Mouse (Mus musculus) c-Kit-positive CD71-negative TER-119-negative erythroid progenitor cells, embryonic 14.5 days (primary cell): Measurements from ENCODE around the gene Wdr24.
"Not testable (repeated sequence)": the region's sequence is repeated elsewhere in the genome, so short reads cannot be mapped to it uniquely, and the experiment has no call there.

Experiments
- DNase-seq: peaks from one replicate; pipeline ENCODE4 v3.0.0-alpha.2; 2013; ENCODE audit warnings: low read depth

Wdr24 gene

DNA sequence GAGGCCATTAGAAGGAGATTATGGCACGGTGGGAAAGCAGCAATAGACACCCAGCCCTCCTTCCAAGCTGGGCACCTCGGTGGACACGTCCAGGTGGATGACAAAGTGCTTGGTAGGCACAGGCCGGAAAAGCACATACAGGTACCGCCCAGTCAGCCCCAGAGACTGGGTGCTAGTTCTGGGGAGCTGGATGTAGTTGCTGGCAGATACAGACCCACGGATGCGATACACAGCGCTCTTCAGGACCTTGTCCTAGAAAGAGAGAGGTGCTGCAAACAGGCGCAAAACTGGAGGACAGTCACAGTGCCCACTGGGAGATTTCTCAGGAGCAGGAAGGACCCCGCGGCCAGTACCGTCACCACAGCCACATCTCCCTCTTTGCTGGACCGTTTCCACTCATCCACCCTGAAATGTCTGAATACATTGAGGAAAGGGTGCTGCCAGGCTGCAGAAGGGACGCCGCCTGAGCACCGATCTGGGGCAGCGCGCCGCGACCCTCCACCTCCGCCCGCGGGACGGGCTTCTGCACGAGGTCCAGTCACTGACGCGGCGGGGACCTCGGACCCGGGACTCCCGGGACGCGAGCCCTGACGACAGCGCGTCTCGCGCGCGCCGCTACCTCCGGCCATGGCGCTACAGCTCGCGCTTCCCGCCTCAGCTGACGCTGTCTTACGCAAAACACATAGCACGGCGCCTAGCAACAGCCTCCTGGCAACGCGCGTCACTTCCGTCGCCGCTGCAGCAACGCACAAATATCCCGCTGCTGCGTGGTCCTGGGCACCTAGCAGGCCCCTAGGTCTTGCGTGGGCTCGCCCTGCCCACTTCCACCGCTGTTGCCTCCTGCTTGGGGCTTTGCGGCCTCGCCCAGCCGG lies 37.6 kb downstream of the Wdr24 start, which contains the start of gene Wdr90:
TSS of gene Wdr90 (minus strand) at position 670 of the 872 bp plus-strand sequence.
- DNase-seq = peak; percentile 81

DNA sequence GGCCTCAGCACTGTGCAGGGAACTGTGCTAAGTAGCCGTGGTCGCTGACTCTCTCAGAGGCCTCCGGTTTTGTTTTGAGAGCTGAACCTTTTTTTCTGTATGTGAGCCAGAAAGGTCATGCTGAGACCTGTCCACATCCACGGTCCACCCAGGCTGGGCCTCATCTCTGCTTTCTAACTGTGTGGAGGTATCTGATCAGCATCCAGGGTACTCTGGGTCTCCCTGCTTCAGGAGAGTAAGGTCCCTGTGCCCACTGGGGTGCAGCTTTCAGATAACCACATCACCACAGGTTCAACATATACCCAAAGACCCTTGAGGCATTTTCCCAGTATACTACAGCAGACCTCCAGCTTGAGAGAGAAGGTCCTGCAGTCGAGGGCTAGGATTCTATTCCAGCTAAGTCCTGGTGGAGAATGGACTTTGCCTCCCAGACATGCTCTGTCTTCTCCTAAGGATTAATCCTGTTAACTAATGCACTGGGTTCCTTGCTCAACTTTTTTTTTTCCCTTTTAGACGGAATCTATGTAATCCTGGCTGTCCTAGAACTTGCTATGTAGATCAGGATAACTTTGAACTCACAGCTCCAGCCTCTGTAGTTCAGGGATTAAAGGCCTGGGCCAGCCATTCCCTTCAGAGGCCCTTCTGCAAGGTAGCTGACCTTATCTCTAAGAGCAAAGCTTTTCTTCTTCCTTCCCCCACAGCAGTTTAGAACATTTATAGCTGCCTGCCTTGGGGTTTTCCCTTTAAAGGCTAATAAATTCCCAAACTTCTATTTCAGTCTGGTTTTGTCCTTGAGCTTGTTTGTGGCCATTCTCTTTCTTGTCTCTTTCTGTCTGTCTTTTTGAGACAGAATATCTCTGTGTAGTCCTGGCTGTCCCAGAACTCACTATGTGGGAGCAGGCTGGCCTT lies 38.5 kb downstream of the Wdr24 start:
- no peak for DNase-seq

DNA sequence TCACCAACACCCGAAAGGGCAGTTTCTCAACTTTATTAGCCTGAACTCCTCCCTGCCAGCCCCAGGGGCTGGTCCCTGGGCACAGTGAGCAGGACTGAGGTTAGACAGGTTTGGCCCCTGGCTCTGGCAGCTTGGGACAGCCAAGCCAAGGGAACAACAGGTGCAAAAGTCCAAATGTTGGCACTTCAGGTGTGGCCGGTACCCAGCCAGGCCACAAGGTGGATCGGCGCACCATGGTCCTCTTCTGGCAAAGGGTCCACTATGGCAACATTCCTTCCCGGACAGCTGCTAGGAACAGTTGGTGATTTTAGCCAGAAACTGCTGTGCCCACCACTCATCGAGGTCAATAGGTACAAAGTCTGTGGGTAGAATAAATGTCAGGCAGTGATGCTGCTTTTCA lies 40.3 kb downstream of the Wdr24 start:
- no peak for DNase-seq

DNA sequence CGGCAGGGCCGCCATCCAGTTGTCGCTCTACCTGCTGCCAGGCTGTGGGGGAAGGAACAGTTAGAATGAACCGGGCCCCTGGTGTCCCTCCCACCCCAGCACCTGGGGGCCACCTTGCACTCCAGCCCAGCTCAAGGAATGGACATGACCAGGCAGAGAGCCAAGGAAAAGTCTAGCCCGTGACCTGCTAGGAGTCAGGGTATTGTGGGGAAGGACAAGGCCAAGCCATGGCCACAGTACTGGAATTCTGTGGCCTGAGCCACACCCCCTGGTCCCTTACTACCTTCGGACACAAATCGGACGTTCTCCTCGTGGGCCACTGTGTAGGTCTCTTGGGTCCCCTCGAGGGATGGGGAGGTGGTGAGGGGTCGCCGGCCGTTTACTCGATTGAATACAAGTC lies 40.9 kb downstream of the Wdr24 start:
- no peak for DNase-seq

DNA sequence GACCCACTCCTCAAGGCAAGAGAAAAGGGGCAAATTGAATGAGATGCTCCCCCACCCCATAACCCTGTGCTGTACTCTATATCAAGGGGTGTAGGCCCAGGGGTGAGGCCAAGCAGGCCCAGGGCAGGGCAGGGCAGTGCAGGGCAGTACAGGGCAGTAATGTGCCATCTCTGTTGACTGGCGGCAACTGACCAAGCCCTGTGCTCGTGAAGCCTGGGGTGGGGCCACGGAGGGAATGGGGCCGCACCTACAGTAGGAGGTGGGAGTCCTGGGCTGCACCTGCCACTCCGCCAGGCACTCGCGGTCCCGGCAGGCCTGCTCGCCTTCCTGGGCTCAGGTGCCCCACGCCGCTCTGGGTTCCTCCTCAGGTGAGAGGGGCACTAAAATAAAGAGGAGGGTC lies 41.9 kb downstream of the Wdr24 start:
- no peak for DNase-seq

DNA sequence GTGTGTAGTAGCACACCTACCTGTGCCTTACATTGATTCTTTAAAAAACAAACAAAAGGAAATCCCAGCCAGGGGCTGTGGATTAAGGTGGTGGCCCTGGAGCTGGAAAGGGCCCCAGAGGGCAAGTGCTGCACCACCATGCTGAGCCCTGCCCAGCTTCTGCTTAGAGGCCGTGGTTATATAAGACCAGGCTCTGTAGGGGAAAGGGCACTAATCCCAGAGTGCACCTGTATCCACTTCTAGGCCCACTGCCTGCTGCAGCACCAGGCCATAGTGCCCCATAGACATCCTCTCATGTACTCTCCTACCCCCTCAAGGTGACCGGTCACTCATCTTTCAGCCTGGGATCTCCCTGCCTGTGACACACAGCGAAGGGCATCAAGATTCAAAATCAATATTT lies 42.7 kb downstream of the Wdr24 start:
- DNase-seq = no peak

DNA sequence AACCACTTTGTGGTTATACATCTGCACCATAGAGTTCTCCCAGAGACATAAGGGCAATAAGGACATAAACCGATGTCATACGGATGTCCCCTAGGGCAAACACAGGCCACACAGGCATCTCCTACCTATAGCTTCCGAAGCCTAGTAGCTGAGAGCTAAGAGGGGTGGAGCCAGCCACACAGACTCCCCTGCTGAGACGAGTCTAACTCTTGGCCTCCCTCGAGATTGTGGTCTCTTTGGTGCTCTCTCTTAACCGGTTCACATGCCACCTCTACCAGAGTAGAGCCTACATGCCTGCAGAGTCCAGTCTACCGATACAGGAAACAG lies 44.0 kb downstream of the Wdr24 start:
- no peak for DNase-seq

DNA sequence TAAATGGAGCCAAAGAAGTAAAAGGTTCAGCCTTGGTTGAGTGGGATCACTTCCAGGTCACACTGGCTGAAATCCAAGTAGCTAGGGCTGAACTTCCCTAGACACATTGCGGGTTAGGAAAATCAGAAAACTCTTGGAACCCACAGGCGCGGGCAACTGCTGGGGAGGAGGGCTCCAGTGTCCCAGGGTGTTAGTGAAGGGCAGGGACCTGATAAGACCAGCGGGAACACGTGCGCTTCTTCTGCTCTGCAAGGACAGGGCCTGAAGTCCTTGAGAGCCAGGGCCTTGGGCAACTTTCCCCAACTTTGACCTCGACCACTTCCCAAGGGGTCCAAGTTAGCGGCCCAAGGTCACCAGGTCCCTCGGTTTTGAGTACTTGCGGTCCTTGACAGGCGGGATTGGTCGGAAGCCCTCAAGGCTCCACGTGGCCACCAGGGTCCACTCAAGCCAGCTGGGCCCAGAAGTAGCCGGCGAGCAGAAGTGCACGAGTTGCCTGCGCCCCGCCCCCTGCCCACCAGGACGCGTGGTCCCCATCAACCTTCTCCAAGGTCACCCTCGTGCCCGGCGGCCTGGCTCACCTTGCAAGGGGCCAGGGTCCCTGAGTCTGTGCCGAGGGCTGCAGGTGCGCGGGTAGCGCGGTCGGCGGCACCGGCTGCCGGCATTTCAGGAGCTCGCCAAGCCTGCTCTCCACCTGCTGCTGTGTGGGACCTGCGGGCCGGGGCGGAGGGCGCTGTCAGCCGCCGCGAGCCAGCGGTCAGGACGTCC lies 44.6 kb downstream of the Wdr24 start:
- no peak for DNase-seq

DNA sequence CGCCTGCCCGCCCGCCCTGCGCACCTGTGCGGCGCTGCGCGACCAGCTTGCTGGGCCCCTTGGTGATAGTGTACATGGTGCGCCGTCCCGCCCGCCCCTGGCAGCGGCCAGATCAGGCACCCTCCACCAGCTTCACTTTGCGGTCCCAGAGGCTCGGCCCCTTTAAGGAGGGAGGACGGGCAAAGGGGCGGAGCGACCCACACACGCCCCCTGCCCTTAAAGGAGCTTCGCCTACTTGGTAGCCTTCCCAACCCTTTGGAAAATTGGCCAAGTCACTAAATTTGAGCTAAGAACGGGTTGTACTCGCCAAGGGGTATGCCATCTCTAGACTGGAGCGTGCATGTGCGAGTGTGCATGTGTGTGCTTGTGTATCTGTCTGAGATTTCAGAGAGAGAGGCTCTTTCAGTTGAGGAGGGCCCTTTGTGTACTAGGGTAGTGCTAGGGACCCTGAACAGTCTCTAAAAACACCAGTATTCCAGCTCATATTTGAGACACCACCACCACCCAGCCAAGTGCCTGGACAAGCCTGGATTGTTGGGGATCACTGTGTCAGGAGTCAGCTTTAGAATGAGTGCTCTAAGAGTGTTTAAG lies 45.3 kb downstream of the Wdr24 start, which contains the start of gene Mcrip2:
TSS of gene Mcrip2 (minus strand) at position 164 of the 591 bp plus-strand sequence.
- peak; percentile 64 for DNase-seq

DNA sequence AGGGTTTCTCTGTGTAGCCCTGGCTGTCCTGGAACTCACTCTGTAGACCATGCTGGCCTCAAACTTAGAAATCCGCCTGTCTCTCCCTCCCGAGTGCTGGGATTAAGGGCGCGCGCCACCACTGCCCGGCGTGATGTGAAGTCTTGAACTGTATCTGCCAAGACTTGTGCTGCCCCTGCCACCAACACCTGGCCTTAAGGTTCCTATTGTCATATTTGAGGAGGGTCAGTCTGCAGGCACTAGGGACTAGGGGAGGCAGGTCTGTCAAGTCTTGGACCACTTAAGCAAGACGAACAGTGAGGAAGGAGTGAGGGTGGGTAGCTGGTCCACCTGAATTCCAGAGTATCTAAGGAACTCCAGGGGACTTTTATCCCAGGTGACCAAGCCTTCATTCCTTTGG lies 46.1 kb downstream of the Wdr24 start:
- DNase-seq = no peak

DNA sequence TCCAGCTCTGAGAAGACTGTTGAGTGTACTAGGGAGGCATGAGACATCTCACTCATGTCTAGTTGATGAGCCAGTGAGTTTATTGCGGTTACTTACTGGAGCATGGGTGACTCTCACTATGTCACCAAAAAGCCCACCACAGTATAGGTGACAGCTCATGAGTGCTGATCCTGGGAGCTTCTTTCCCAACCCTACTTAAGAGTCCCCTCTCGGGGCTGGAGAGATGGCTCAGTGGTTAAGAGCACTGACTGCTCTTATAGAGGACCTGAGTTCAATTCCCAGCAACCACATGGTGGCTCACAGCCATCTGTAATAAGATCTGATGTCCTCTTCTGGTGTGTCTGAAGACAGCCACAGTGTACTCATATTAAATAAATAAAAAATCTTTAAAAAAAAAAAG lies 46.5 kb downstream of the Wdr24 start:
- no peak for DNase-seq

DNA sequence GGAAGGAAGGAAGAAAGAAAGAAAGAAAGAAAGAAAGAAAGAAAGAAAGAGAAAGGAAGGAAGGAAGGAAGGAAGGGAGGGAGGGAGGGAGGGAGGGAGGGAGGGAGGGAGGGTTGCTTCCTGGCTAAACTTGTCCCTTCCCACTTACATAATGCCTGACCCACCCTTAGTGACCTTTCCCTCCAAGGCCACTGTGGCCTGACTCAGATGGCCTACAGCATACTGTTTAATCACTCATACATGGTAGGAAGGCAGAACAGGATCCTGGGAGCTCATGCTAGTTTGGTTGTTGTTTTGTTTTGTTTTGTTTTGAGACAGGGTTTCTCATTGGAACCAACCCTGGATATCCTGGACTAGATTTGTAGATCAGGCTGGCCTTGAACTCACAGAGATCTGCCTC lies 48.1 kb downstream of the Wdr24 start:
- not testable (repeated sequence) for DNase-seq

DNA sequence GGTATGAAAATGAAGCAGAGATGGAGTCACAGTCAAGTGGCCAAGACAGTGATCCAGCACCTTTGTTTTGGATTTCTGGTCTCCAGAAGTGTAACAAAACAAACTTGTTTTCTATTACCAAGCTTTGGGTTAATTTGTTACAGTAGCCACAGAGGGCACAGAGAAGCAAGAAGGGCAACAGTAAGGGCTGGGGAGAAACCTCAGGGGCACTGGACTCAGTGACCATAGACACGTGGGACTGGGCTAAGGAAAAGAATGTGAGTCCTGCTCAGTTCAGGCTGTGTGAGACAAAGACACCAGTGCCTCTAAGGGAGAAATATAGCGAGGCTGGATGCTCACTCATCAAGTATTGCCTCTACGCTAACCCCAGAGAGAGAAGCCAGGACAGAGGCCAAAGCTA lies 49.2 kb downstream of the Wdr24 start:
- DNase-seq = no peak

DNA sequence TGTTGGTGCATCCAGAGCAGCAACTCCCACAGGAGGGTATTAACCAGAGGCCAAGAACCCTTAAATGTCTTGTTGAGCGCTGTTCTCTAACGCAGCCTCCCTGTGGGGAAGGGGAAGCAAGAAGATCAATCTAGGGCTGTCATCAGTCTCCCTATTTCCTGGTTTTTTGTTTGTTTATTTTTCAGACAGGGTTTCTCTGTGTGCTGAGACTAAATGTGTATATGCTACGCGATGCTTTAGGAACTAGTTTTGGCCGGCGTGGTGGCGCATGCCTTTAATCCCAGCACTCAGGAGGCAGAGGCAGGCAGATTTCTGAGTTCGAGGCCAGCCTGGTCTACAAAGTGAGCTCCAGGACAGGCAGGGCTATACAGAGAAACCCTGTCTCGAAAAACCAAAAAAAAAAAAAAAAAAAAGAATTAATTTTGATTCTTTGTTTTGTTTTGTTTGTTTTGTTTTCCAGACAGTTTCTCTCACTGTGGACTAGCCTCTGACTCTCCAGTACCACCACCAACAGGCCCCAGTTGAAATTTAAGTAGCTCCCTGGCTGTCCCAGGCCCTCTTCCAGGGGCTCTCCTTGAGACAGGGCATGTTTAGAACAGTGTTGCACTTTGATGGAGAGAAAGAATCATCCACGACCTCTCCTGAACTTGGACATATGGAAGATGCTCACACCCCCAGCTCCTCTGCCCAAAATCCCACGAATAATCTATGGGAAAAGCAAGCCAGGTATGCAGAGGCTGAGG lies 50.1 kb downstream of the Wdr24 start:
- DNase-seq = no peak

DNA sequence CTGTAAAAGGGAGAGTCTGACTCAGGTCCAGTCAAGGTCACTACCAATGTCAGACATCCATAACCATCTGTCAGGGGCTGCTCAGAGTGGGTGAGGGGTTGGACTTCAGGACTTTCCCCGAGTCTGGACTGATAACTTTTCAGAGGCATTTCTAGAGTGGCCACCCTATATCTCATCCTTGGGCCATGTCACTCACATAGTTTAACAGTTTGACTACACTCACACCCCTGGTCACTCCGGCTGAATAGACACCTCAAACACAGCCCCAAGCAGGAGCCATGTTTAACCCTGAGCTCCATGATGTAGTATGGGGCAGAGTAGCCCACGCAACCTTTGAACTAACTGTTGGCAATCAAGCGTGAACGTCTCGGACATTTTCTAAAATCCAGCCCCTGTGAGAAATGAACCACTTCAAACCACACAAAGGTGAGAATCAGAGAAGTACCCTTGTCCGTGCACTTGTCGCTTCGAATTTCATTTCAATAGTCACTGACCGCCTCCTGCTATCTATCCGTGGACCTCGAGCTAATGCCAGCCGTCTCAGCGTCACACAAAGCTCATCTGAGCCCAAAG lies 50.8 kb downstream of the Wdr24 start:
- no peak for DNase-seq

DNA sequence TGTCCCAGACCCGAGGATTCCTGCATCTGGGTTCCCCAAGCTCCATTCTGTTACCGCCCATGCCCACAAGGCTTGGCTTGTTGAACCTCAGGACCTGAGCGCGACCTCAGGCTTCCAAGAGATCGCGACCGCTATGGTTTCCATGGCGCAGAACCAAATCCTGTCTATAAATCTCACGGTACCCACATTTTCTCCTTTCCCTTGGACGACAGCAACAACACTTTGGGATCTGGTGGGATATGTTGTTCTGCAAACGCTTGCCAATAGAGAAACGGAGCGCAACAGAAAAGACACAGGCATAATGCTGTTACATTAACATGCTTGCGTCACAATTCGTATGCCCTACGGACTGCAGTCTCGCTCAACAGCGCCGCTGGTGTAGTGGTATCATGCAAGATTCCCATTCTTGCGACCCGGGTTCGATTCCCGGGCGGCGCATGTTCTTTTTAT lies 51.3 kb downstream of the Wdr24 start, which contains the start of gene Mettl26:
TSS of gene Mettl26 (plus strand) at position 354 of the 450 bp plus-strand sequence.
- peak; percentile 88 for DNase-seq

DNA sequence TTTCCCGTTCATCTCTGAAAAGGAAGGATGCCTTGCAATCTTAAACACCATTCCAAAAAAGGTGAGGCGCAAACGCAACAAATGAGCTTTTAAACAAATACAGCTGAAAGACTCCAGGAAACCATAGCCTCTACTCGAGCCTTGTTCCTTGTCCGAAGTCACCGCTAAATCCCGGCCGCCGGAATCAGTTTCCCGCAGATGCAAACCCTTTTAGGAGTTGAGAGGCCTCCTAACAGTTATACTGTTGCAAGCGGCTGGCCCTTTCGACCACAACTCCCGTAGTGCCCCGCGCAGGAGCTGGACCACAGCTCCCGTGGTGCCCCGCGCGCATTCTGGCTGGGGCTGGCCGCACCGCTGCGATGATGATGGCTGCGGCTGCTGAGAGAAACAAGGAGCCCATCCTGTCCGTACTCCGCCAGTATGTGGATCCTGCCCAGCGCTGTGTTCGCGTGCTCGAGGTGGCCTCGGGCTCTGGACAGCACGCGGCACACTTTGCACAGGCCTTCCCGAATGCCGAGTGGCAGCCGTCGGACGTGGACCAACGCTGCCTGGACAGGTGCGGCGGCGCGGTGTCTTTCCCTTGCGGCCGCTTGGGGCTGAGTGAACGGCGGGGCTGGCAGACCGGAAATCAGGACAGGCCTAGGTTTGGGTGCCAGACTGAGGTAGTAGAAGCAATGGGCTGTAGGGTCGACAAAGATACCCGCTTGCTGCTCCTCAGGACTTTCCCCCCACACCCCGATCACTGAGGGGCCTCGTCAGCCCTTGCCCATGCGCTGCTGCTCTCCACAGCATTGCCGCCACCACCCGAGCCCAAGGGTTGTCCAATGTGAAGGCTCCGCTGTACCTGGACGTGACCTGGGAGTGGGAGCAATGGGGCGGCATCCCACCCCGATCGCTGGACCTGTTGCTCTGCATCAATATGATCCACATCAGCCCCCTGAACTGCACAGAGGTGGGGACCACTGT lies 52.0 kb downstream of the Wdr24 start:
- peak; percentile 71 for DNase-seq

DNA sequence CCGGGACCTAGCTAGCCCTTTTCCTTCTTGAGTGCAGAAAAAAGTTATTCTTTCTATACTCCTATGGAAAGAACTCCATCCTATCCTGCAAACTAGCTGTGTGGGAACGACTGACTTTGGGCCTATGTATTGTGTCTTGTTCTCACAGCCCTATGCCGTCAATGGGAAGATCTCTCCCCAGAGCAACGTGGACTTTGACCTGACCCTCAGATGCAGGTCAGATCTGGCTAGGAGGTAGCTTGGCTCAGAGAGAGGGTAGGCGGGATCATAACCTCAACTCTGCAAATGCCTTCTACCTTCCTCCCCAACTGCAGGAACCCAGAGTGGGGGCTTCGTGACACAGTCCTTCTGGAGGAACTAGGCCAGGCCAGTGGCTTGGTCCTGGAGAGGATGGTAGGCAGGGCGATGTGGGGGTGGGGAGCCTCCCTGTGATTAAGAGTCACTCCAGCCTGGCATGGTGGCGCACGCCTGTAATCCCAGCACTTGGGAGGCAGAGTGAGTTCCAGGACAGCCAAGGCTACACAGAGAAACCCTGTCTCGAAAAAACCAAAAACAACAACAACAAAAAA lies 53.0 kb downstream of the Wdr24 start:
- DNase-seq = no peak

DNA sequence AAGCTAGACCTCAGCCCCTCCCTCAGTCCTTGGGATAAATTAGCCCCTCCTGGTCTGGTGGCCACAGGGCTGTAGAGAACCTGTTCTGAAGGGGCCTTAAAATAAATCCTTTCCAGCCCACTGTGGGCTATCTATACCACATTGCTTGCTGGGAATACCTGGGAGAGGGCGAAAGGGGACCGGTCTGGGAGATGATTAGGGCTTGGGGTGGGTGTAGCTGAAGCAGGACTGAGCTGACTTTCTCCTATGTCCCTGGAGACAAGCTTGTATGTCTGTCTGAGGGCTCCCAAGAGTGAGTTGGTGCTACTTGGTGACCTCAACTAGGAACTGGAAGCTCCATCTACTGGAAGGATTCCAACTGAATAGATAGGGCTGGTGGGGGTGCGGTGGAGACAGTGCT lies 53.6 kb downstream of the Wdr24 start:
- no peak for DNase-seq
